In genomic region chr4:100776043-100776870, GRCm38 (mm10) we compare ENCODE assay signal across 7 mouse cellular contexts. TPM values are rescaled to one million over a fixed set of nuclear protein-coding genes. Genes with fewer than 3 reads are reported as not detected.
DNase-seq lines count a peak whose midpoint lies in the region; ATAC-seq and TF ChIP-seq lines count a peak whose summit lies in the region.

TSS of gene Cachd1 (plus strand) at chr4:100776675.

- H3K36me3 ChIP-seq in hindbrain, embryonic 14.5 days (replicated peaks; ENCODE audit: control insufficient read depth, insufficient read depth), result no peaks in the 10 kb centered on the region
- H3K36me3 ChIP-seq in stomach, postnatal 0 days (ENCODE audit: control insufficient read depth, insufficient read depth, low read length), result no peaks in the 10 kb centered on the region

- H3K4me2 ChIP-seq in hindbrain, embryonic 14.5 days (replicated peaks), result peak within 1 kb of the TSS; percentile 70
- H3K4me2 ChIP-seq in stomach, postnatal 0 days (replicated peaks; ENCODE audit: low read depth), result peak within 1 kb of the TSS; percentile 89

- no peaks in the 10 kb centered on the region for H3K27me3 ChIP-seq in hindbrain, embryonic 14.5 days (ENCODE audit: control insufficient read depth, insufficient read depth, low read length)
- H3K27me3 ChIP-seq in stomach, postnatal 0 days (ENCODE audit: control insufficient read depth, insufficient read depth, low read length), result no peaks in the 10 kb centered on the region

- WGBS in hindbrain, embryonic 14.5 days, result under 1% methylated on average over 44 of the region's 50 CpGs
- WGBS in stomach, postnatal 0 days, result 2% methylated on average over 33 of the region's 50 CpGs

- peaks cover 25% of the 10 kb centered on the region for H3K4me1 ChIP-seq in hindbrain, embryonic 14.5 days (replicated peaks; ENCODE audit: control insufficient read depth, insufficient read depth, low read length)
- H3K4me1 ChIP-seq in stomach, postnatal 0 days (replicated peaks; ENCODE audit: control insufficient read depth, insufficient read depth), result no peaks in the 10 kb centered on the region; the same call in none of the 2 replicates

- intact Hi-C loops in left cerebral cortex, postnatal 10 days (cut with DNase I), result loop anchor here (5.0 to 10.0 kb wide), 3 partner anchors 181 to 216 kb away; no protein-coding TSS in a partner anchor

- peak within 1 kb of the TSS; percentile 91 for H3K4me3 ChIP-seq in hindbrain, embryonic 14.5 days (replicated peaks; ENCODE audit: low read length)
- peak within 1 kb of the TSS; percentile 88 for H3K4me3 ChIP-seq in stomach, postnatal 0 days (ENCODE audit: low read depth, low read length)

- ATAC-seq in hindbrain, embryonic 14.5 days (ENCODE audit: low FRiP score), result peak; percentile 77
- peak; percentile 34; the same call in 1 of the 2 replicates for ATAC-seq in megakaryocyte progenitor cell, adult 5-6 weeks (replicated peaks; ENCODE audit: poor library complexity)
- ATAC-seq in stomach, postnatal 0 days (ENCODE audit: low FRiP score, low TSS enrichment), result peak; percentile 90

- H3K9me3 ChIP-seq in hindbrain, embryonic 14.5 days (ENCODE audit: control insufficient read depth, low read length), result no peaks in the 10 kb centered on the region
- no peaks in the 10 kb centered on the region for H3K9me3 ChIP-seq in stomach, postnatal 0 days (ENCODE audit: control insufficient read depth, low read length)

- H3K27ac ChIP-seq in hindbrain, embryonic 14.5 days, result peak within 1 kb of the TSS; percentile 88
- peak within 1 kb of the TSS; percentile 93 for H3K27ac ChIP-seq in stomach, postnatal 0 days (replicated peaks)

- TF ChIP-seq CTCF in stomach, postnatal 0 days (IDR thresholded peaks at IDR 0.05; ENCODE audit: low read depth), result peak; percentile 56

- peak within 1 kb of the TSS; percentile 94 for H3K9ac ChIP-seq in hindbrain, embryonic 14.5 days
- peak within 1 kb of the TSS; percentile 87 for H3K9ac ChIP-seq in stomach, postnatal 0 days (ENCODE audit: low read length)

- DNase-seq in adrenal gland, adult 2 months, result peak; percentile 93
- DNase-seq in embryo, embryonic 10 days (ENCODE audit: low spot score), result peak; percentile 88
- DNase-seq in gastrocnemius, adult 8-10 months (ENCODE audit: low spot score in 2 of 2), result peak; percentile 53 to 54
- DNase-seq in hindbrain, embryonic 14.5 days (ENCODE audit: low spot score), result peak; percentile 80
- DNase-seq in left cerebral cortex, postnatal 10 days (ENCODE audit: extremely low spot score in 1 of 2, low spot score in 2 of 2), result peak; percentile 40 to 77
- DNase-seq in stomach, postnatal 0 days (ENCODE audit: low spot score), result peak; percentile 81

- no peak for TF ChIP-seq EP300 in stomach, postnatal 0 days (optimal IDR thresholded peaks at IDR 0.05)

RNA-seq across cellular contexts. Expression of gene Cachd1, which starts in this region (rescaled TPM):
- 10 to 100 TPM; 12.6 to 13.9 TPM for total RNA-seq in adrenal gland, adult 2 months (2021)
- 22.4 and 25.3 TPM in 2 replicates for polyA plus RNA-seq in adrenal gland, adult 2 months (2012; rRNA removed)
- 10 to 100 TPM in 1 of 4 experiments, 1 to 10 TPM in 3; 3.0 to 10.7 (median 5.8) TPM for total RNA-seq in gastrocnemius, adult 8-10 months (2022)
- 21.6 and 28.5 TPM in 2 replicates for polyA plus RNA-seq in hindbrain, embryonic 14.5 days (2014; fragmentation: Nextera tagmentation; extraction: Ambion mirVana)
- total RNA-seq in left cerebral cortex, postnatal 10 days (2021), result 10 to 100 TPM; 12.7 to 21.5 TPM
- total RNA-seq in megakaryocyte progenitor cell, adult 5-6 weeks (2015), result 1.1 and 4.2 TPM in 2 replicates
- 0.08 and 6.4 TPM in 2 replicates for total RNA-seq in megakaryocyte progenitor cell, adult 5-6 weeks (2017)
- polyA plus RNA-seq in stomach, postnatal 0 days (2015; fragmentation: Nextera tagmentation; extraction: Ambion mirVana), result 6.4 and 7.0 TPM in 2 replicates

Comparison
In these comparisons a context has a peak if more than half of its experiments do, and no peak if none do; other contexts are left out.
1. Peak in every context shown above with its lines: DNase-seq, ATAC-seq, H3K4me3 ChIP-seq and H3K27ac ChIP-seq.
2. ATAC-seq: peak in every context shown above with its lines; median percentile 90 in stomach, postnatal 0 days; 77 in hindbrain, embryonic 14.5 days; 34 in megakaryocyte progenitor cell, adult 5-6 weeks.